Mouse (Mus musculus): Measurements from ENCODE around the gene Iars2.

DNA sequence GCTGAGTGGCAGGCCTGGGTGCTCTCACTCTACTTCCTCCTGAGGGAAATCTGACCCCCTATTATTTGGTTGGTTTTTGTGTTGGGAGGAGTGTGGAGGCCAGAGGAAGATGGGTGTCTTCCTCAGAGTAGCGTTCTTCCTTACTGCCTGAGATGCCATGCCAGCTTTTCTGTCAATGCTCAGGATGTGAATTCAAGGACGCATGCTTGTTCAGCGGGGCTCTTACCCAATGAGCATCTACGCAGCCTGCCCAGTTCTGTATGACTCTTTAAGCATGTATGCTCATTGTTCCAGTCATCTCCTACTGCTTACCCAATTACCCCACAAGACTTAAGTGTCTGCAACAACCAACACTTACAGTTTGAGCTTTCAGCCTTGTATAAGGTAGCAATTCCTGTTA, 48.6 kb downstream of the Iars2 start:
- TF ChIP-seq CTCF (IDR thresholded peaks at IDR 0.05; ENCODE audit: low read depth, low read length) (no peak), POLR2A (IDR thresholded peaks at IDR 0.05; ENCODE audit: extremely low read depth, insufficient read depth, low read length) (no peak)
